Mouse (Mus musculus): ENCODE measurements around the gene Olfr725. TPM values are rescaled to one million over a fixed set of nuclear protein-coding genes. Genes with fewer than 3 reads are reported as not detected.

Gene Olfr725
- not detected in 2 replicates for total RNA-seq (2014; rRNA removed)
- polyA plus RNA-seq (2012; rRNA removed): not detected in 2 replicates

- H3K36me3 ChIP-seq (ENCODE audit: control insufficient read depth, insufficient read depth, low read length): no peaks in the 10 kb centered on the region
- H3K27me3 ChIP-seq (ENCODE audit: control insufficient read depth, insufficient read depth, low read length): no peaks in the 10 kb centered on the region
- no peaks in the 10 kb centered on the region for H3K79me2 ChIP-seq (ENCODE audit: control insufficient read depth, insufficient read depth, low read length)
- H3K4me3 ChIP-seq (ENCODE audit: insufficient read depth, low read depth, low read length): no peak within 1 kb of the TSS
- TF ChIP-seq CTCF (IDR thresholded peaks at IDR 0.05; ENCODE audit: low read depth, low read length) (no peak), POLR2A (IDR thresholded peaks at IDR 0.05; ENCODE audit: extremely low read depth, insufficient read depth, low read length) (no peak)
- no peak for DNase-seq (ENCODE audit: extremely low read depth, low read depth, low spot score)
- H3K4me1 ChIP-seq (ENCODE audit: control insufficient read depth, insufficient read depth, low read length): no peaks in the 10 kb centered on the region
- no peak within 1 kb of the TSS for H3K9ac ChIP-seq (ENCODE audit: low read depth, low read length)
- no peak within 1 kb of the TSS for H3K27ac ChIP-seq (replicated peaks; ENCODE audit: insufficient read depth, low read depth, low read length)
Observed at GRCm38 (mm10) chr14:50040275-50040674, at the start of gene Olfr725. TSS of gene Olfr725 (minus strand) at chr14:50040375.

- no peaks in the 10 kb centered on the region for H3K27me3 ChIP-seq (ENCODE audit: control insufficient read depth, insufficient read depth, low read length)
- no peak for TF ChIP-seq POLR2A (IDR thresholded peaks at IDR 0.05; ENCODE audit: extremely low read depth, insufficient read depth, low read length)
- no peak for TF ChIP-seq CTCF (IDR thresholded peaks at IDR 0.05; ENCODE audit: low read depth, low read length)
- H3K27ac ChIP-seq (replicated peaks; ENCODE audit: insufficient read depth, low read depth, low read length): no peak overlapping the region
- under 1% methylated on average over 4 of the region's 4 CpGs for WGBS
- no peak overlapping the region for H3K9ac ChIP-seq (ENCODE audit: low read depth, low read length)
- H3K4me1 ChIP-seq (ENCODE audit: control insufficient read depth, insufficient read depth, low read length): no peaks in the 10 kb centered on the region
- DNase-seq (ENCODE audit: extremely low read depth, low read depth, low spot score): no peak
- H3K4me3 ChIP-seq (ENCODE audit: insufficient read depth, low read depth, low read length): peak overlapping the region; percentile 69
- H3K79me2 ChIP-seq (ENCODE audit: control insufficient read depth, insufficient read depth, low read length): no peaks in the 10 kb centered on the region
- no peaks in the 10 kb centered on the region for H3K36me3 ChIP-seq (ENCODE audit: control insufficient read depth, insufficient read depth, low read length)
Observed at GRCm38 (mm10) chr14:50062733-50063104, 22.5 kb upstream of the Olfr725 start.

GRCm38 (mm10) chr14:50061955-50062732 is 22.0 kb upstream of the Olfr725 start:
- no peaks in the 10 kb centered on the region for H3K27me3 ChIP-seq (ENCODE audit: control insufficient read depth, insufficient read depth, low read length)
- TF ChIP-seq CTCF (IDR thresholded peaks at IDR 0.05; ENCODE audit: low read depth, low read length) (peak; percentile 76), POLR2A (IDR thresholded peaks at IDR 0.05; ENCODE audit: extremely low read depth, insufficient read depth, low read length) (no peak)
- WGBS: under 1% methylated on average over 52 of the region's 52 CpGs
- H3K79me2 ChIP-seq (ENCODE audit: control insufficient read depth, insufficient read depth, low read length): no peaks in the 10 kb centered on the region
- peak overlapping the region; percentile 69 for H3K4me3 ChIP-seq (ENCODE audit: insufficient read depth, low read depth, low read length)
- H3K4me1 ChIP-seq (ENCODE audit: control insufficient read depth, insufficient read depth, low read length): no peaks in the 10 kb centered on the region
- H3K27ac ChIP-seq (replicated peaks; ENCODE audit: insufficient read depth, low read depth, low read length): peak overlapping the region; percentile 21
- peak overlapping the region; percentile 59 for H3K9ac ChIP-seq (ENCODE audit: low read depth, low read length)
- H3K36me3 ChIP-seq (ENCODE audit: control insufficient read depth, insufficient read depth, low read length): no peaks in the 10 kb centered on the region
- peak; percentile 81 for DNase-seq (ENCODE audit: extremely low read depth, low read depth, low spot score)

GRCm38 (mm10) chr14:50061590-50061954 is 21.4 kb upstream of the Olfr725 start:
- H3K4me3 ChIP-seq (ENCODE audit: insufficient read depth, low read depth, low read length): peak overlapping the region; percentile 69
- no peaks in the 10 kb centered on the region for H3K4me1 ChIP-seq (ENCODE audit: control insufficient read depth, insufficient read depth, low read length)
- under 1% methylated on average over 13 of the region's 13 CpGs for WGBS
- no peak overlapping the region for H3K9ac ChIP-seq (ENCODE audit: low read depth, low read length)
- no peak overlapping the region for H3K27ac ChIP-seq (replicated peaks; ENCODE audit: insufficient read depth, low read depth, low read length)
- no peak for TF ChIP-seq CTCF (IDR thresholded peaks at IDR 0.05; ENCODE audit: low read depth, low read length)
- H3K27me3 ChIP-seq (ENCODE audit: control insufficient read depth, insufficient read depth, low read length): no peaks in the 10 kb centered on the region
- no peak for DNase-seq (ENCODE audit: extremely low read depth, low read depth, low spot score)
- H3K79me2 ChIP-seq (ENCODE audit: control insufficient read depth, insufficient read depth, low read length): no peaks in the 10 kb centered on the region
- no peaks in the 10 kb centered on the region for H3K36me3 ChIP-seq (ENCODE audit: control insufficient read depth, insufficient read depth, low read length)

GRCm38 (mm10) chr14:50061179-50061578 is 21.0 kb upstream of the Olfr725 start:
- Histone ChIP-seq H3K79me2 (ENCODE audit: control insufficient read depth, insufficient read depth, low read length) (no peaks in the 10 kb centered on the region), H3K9ac (ENCODE audit: low read depth, low read length) (no peak overlapping the region), H3K27me3 (ENCODE audit: control insufficient read depth, insufficient read depth, low read length) (no peaks in the 10 kb centered on the region), H3K36me3 (ENCODE audit: control insufficient read depth, insufficient read depth, low read length) (no peaks in the 10 kb centered on the region), H3K27ac (replicated peaks; ENCODE audit: insufficient read depth, low read depth, low read length) (no peak overlapping the region), H3K4me3 (ENCODE audit: insufficient read depth, low read depth, low read length) (no peak overlapping the region), H3K4me1 (ENCODE audit: control insufficient read depth, insufficient read depth, low read length) (no peaks in the 10 kb centered on the region)
- TF ChIP-seq CTCF (IDR thresholded peaks at IDR 0.05; ENCODE audit: low read depth, low read length) (no peak), POLR2A (IDR thresholded peaks at IDR 0.05; ENCODE audit: extremely low read depth, insufficient read depth, low read length) (no peak)
- 20% methylated on average over 11 of the region's 11 CpGs for WGBS
- no peak for DNase-seq (ENCODE audit: extremely low read depth, low read depth, low spot score)

GRCm38 (mm10) chr14:50032041-50032440 is 8.1 kb downstream of the Olfr725 start:
- WGBS: 87% methylated on average over 2 of the region's 2 CpGs
- no peak overlapping the region for H3K4me3 ChIP-seq (ENCODE audit: insufficient read depth, low read depth, low read length)
- TF ChIP-seq POLR2A (IDR thresholded peaks at IDR 0.05; ENCODE audit: extremely low read depth, insufficient read depth, low read length): no peak
- TF ChIP-seq CTCF (IDR thresholded peaks at IDR 0.05; ENCODE audit: low read depth, low read length): no peak

More at GRCm38 (mm10) chr14:50032041-50032440, 8.1 kb downstream of the Olfr725 start:
- no peak for DNase-seq (ENCODE audit: extremely low read depth, low read depth, low spot score)
- no peak overlapping the region for H3K27ac ChIP-seq (replicated peaks; ENCODE audit: insufficient read depth, low read depth, low read length)
- H3K36me3 ChIP-seq (ENCODE audit: control insufficient read depth, insufficient read depth, low read length): no peaks in the 10 kb centered on the region
- no peaks in the 10 kb centered on the region for H3K27me3 ChIP-seq (ENCODE audit: control insufficient read depth, insufficient read depth, low read length)
- no peak overlapping the region for H3K9ac ChIP-seq (ENCODE audit: low read depth, low read length)
- no peaks in the 10 kb centered on the region for H3K79me2 ChIP-seq (ENCODE audit: control insufficient read depth, insufficient read depth, low read length)
- no peaks in the 10 kb centered on the region for H3K4me1 ChIP-seq (ENCODE audit: control insufficient read depth, insufficient read depth, low read length)
